Mouse (Mus musculus) neutrophil, adult 59 days (primary cell): ENCODE results near the gene Senp1. TPM values are rescaled to one million over a fixed set of nuclear protein-coding genes. Genes with fewer than 3 reads are reported as not detected.

Source experiments
- total RNA-seq, 2 experiments: library from RNA; stranded (reverse); gene quantifications; 1 replicate in 1 of 2; 2 replicates in 1 of 2; pipeline ENCODE4 v1.2.4; 2023

Senp1 gene
- 10 to 100 TPM; 34.0 to 34.8 TPM for total RNA-seq

GRCm38 (mm10) chr15:98093121-98094011 is at the start of gene Senp1:
Gene Senp1, minus strand, starts transcription at chr15:98093744.

GRCm38 (mm10) chr15:98092372-98093120 is 998 bp downstream of the Senp1 start, which contains the start of gene Pfkm:
Gene Pfkm, plus strand, starts transcription at chr15:98092589.

GRCm38 (mm10) chr15:98003822-98004739 is 89.5 kb downstream of the Senp1 start, which contains the start of gene Col2a1:
Gene Col2a1, minus strand, starts transcription at chr15:98004695.

Other genes starting within 250 kb of the Senp1 start
- 10 to 100 TPM; 16.3 to 24.7 TPM for gene Hdac7, start 249.2 kb downstream of the Senp1 start, total RNA-seq
- 1 to 10 TPM; 1.1 to 1.2 TPM for gene Vdr, start 183.1 kb downstream of the Senp1 start, total RNA-seq
- gene Tmem106c, start 129.5 kb downstream of the Senp1 start, total RNA-seq = 10 to 100 TPM; 10.2 to 13.6 TPM
- gene Col2a1, start 89.0 kb downstream of the Senp1 start, total RNA-seq = 1 to 10 TPM in 1 of 2 experiments, under 1 TPM in 1; 0.66 to 1.5 TPM
- gene Pfkm, start 1.2 kb downstream of the Senp1 start, total RNA-seq = 10 to 100 TPM in 1 of 2 experiments, 1 to 10 TPM in 1; 5.3 to 14.1 TPM
- 10 to 100 TPM; 19.5 to 20.7 TPM for gene Asb8, start 71.9 kb upstream of the Senp1 start, total RNA-seq
- gene Ccdc184, start 73.4 kb upstream of the Senp1 start, total RNA-seq = not detected
- gene Olfr288, start 101.8 kb upstream of the Senp1 start, total RNA-seq = not detected
- not detected for gene Gm44579, start 127.2 kb upstream of the Senp1 start, total RNA-seq
- not detected for gene Olfr287, start 127.3 kb upstream of the Senp1 start, total RNA-seq
- gene Olfr286, start 140.7 kb upstream of the Senp1 start, total RNA-seq = not detected
- not detected for gene H1fnt, start 163.5 kb upstream of the Senp1 start, total RNA-seq
- not detected for gene Zfp641, start 202.4 kb upstream of the Senp1 start, total RNA-seq
- not detected for gene Olfr285, start 223.6 kb upstream of the Senp1 start, total RNA-seq
- gene Olfr284, start 247.2 kb upstream of the Senp1 start, total RNA-seq = not detected